Mouse (Mus musculus): Measurements from ENCODE around the gene Det1.

Det1 gene

GRCm38 (mm10) chr7:78782639-78783581, 64.2 kb downstream of the Det1 start, which contains the start of the genes Mrps11 and Mrpl46:
Mrps11 (plus strand) TSS chr7:78783119.
Mrpl46 (minus strand) TSS chr7:78783531.
- DNase-seq, result peak; percentile 74 to 83

- no peak for DNase-seq
Measured at GRCm38 (mm10) chr7:78778741-78779140, 68.3 kb downstream of the Det1 start.

All from spleen, adult 18-20 months (tissue).